Mouse (Mus musculus) megakaryocyte, adult 5-6 weeks (primary cell): ENCODE results near the gene Aipl1. TPM values are rescaled to one million over a fixed set of nuclear protein-coding genes. Genes with fewer than 3 reads are reported as not detected.

Experiments used
- ATAC-seq: 2 replicates; pipeline ENCODE4 v1.8.0; 2016; ENCODE audit warnings: mild to moderate bottlenecking, inconsistent platforms; ENCODE audit not compliant: poor library complexity, severe bottlenecking
- total RNA-seq, 2 experiments: library from RNA; stranded (forward) in 1 of 2; stranded (reverse) in 1 of 2; fragments of 153-499, 151-499 nt in 1 of 2; fragments of 221-1000, 200-1000 nt in 1 of 2; gene quantifications; 2 replicates each; pipeline versions ENCODE4 v1.2.3 to v1.2.4; 2015 to 2017

Gene Aipl1
- 0.29 and 0.93 TPM in 2 replicates for total RNA-seq (2015)
- 0.37 and 0.77 TPM in 2 replicates for total RNA-seq (2017)

DNA sequence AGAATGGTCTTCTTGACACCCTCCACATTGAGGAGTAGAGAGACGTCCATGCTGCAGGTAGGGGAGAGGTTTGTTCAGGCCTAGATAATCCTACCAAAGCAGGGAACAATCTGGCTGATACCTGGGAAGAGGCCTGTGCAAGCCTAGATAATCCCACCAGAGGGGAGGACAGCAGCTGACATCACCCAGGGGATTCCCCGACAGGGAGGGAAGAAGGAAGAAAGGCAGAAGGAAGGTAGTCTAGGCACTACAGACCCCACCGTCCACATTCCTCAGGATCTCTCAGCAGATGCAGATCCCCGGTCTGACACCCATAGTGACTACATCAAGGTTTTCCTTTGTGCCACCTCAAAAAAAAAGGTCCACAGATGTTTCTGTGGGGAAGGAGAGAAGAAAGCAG lies at the start of gene Aipl1:
TSS of gene Aipl1 (minus strand) at position 101 of the 400 bp plus-strand sequence.
- ATAC-seq: no peak

DNA sequence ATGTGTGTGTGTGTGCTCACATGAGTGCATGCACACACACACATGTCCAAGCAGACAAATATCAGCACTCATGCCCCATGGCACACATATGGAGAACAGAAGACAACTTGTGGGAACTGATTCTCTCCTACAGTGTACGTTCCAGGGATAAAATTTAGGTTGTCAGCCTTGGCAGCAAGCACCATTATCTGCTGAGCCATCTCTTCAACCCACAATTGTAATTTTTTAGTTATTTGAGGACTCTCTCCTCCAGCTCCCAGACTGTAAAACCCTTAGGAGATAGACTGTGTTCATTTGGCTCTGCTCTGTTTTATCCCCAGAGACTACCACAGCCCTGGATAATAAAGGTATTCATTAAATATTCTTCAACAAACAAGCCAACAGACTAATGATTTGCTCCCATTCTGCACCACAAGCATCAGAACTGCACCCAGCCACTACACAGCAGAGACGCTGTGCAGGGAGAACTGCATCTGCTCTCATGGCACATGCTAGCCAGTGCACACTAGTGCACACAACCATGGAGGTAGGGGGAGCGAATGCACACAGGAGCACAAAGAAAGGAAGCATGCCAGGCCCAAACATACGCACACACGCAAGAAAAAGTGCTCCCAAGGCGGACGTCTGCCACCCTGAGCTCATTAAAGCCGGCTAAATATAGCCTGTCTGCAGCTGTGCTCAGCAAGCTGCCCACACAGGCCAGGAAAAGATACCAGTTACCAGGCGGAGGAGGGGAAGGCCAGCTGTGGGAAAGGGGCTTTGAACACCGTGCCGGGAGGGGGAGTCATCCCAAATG lies 49.1 kb upstream of the Aipl1 start:
- ATAC-seq: no peak

DNA sequence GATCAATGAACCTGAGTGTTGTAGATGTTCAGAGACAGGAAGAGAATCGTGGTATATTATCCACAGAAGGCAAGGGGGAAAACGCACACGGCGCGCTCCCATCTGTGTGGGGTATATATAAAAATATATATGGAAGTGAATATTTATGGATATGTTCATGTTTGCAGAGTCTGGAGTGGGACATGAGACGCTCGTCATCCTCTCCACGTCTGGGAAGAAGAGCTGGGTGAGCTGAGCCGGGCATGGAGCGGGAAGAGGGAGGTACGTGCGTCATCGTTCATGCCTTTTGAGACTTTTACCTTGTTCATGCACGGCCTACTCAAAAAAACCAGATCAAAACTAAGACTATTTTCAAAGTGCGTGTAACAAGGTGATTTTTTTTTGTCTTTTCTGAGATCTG lies 47.0 kb upstream of the Aipl1 start:
- no peak for ATAC-seq

DNA sequence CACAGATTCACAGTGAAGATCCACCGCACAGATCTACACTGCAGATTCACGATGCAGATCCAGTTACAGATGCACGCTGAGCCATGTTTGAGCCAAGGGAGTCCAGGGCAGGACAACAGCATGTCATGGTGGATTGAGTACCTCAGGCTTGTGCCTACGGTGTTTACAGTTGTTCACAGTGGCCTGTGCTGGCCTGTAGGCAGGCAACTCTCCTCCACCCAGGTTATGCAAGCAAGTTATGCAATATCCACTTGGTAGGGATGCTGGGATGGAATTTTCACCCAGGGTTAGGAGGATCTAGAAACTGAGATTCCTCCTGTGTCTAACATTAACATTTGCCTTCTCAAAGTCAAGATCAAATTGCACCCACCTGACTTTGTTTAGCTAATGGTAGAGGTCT lies 45.3 kb upstream of the Aipl1 start:
- ATAC-seq: no peak

DNA sequence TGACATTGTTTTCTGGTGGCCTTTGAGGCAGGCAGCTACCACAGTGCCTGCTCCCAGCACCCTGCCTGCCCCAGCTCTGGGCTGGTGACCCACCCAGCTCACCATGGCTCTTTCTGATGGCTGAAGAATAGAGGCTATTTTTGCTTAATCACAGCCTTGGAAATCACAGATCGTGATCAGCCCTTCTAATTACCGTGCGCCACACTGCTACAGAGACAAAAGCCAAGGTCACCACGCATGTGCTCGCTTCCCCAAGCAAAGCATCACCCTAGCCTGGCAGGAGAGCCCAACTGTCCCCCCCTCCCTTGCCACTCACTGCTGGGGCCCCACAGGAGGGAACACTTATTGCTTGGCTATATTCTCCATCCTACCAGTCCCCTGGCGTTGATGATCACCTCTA lies 43.2 kb upstream of the Aipl1 start:
- no peak for ATAC-seq

DNA sequence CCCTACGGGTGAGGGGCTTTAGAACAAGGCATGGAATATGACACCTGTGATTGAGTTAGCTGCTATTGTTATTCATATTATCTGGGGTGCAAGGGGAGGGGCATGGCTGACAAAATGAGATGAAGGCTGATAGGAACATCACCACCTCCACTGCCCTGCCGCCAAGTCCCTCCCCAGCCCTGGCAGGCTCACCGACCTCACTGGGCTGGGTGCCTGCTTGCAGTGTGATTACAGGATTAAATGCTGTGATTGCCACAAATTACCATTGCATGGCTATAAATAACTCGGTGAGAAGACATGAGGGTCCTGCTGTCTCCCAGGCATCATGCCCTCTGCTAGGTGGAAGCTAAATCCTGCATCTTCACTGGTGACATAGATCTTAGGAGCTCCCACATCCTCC lies 41.3 kb upstream of the Aipl1 start:
- ATAC-seq: no peak

DNA sequence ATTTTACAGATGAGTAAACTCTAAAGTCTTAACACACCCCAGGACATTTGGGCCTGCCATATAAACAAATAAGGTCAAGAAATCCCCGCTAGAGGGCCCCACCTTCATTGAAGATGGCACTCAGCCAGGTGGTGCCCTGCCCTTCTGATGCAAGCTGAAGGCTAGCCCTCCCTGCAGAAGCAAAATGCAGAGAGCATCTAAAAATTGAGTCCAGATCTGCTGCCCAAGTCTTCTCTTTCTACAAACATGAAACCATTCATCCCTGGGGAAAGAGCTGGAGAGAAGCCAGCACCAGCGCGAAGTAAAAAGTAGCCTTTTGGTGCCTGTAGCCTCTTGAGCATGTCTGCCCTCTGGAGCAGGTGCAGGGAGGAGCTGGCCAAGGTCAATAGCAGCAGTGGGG lies 40.7 kb upstream of the Aipl1 start:
- no peak for ATAC-seq

DNA sequence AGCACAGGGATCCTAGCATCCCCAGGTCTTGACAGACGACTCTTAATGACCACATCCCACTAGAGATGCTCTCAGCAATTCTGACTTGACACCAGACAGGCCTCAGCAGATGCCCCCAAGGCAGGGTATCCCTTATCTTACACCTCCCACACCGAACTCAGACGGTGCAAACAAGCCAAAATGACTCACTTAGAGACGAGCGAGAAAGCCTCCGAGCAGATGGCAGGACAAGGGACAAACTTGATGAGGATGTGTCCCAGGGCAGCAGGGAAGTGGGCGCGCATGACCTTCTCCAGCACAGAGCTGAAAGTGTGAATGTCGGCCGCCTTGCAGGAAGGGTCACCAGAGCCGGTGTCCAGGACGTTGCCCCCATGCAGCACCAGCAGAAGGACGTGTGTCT lies 36.9 kb upstream of the Aipl1 start:
- no peak for ATAC-seq

DNA sequence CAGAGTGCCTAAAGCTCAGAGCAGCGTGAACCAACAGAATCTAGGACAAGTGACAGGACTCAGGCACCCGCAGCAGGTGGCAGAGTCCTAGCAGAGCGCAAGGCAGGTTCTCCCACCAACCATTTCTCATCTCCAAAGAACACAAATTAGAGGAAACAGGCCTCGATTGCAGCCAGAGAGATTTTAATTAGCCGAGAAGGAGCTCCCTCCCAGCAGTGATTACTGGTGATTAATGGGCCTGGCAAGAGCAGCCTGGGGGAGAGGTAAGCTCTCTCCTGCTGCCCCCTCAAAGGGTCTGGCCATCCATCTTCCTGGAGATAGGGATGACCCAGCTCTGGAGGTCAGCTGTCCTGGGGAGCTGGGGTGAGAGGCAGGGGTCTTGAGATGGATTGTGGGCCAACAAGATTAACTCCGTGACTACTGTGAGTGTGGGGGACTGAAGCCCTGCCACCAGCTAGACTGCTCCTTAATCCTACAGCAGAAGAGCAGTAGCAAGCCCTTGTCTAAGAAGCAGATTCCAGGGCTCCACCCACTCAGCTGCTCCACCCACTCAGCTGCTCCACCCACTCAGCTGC lies 35.1 kb upstream of the Aipl1 start:
- ATAC-seq: no peak

DNA sequence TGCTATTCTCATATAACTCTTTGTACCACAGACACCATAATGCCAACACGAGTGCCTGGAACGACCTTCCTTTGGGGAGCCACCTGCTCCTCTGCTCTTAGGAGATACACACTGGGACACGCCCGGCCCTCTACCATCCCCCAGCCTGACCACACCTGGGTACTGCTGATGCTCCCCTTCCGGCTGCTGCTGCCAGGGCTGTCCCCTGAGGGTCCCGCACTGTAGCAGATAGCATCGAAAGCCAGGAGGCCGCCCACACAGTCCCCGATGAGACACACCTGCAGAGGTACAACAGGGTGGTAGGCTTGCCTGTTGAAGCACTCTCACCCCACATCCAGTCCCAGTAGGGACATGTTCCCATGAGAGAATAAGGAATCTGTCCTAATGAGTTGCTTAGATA lies 33.4 kb upstream of the Aipl1 start:
- no peak for ATAC-seq

DNA sequence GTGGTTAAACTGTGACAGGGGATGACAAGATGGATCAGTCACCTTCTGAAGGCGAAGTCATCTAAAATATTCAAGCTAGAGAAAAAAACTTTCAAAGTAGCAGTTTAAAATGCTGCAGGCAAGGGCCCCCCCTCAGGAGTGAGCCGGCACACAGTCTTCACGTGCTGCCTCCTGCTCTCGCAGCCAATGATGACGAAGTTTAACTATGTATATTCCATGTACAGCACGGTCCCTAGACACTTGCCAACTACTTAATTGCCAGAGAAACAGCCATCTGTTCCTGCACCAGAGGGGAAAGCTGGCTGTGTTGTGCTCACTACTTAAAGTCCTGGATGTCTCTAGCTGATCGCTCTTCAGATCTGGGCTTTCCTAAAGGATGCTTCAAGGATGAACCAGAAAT lies 30.7 kb upstream of the Aipl1 start:
- ATAC-seq: no peak

DNA sequence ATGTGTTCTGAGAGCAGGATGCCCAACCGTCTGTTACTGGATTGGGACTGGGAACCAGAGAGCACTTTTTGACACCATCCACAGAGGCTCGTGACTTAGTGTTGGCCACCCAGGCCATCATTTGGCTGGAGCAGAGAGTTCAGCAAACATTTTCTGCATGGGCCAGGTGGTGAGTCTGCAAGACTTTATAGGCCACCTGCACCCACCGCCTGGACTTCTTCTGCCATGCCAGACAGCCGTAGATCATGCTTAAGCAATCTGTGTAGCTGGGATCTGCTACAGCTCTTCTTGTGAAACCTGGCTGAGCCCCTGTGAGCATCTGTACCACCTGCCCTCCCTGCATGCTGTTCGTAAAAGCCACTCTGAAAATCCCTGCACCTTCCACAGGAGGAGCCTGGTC lies 30.0 kb upstream of the Aipl1 start:
- ATAC-seq: no peak

DNA sequence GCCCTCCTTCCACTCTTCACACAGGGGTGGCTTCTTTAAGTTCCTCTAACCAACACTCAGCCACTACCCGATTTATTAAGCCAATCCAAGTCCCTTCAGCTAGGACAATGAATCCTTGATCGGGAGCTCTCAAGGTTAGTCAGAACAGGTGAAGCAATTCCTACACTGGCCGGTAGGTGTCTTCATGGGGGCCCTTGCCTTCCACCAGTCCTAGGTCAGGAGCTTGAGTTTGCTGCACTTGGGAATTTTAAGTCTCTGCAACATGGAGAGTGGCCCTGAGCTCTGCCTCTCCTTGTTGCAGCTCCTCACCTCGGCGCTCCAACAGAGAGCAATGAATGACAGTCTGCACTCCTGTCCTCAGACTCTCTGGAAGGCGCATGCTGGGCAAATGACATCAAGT lies 29.0 kb upstream of the Aipl1 start:
- ATAC-seq: no peak

DNA sequence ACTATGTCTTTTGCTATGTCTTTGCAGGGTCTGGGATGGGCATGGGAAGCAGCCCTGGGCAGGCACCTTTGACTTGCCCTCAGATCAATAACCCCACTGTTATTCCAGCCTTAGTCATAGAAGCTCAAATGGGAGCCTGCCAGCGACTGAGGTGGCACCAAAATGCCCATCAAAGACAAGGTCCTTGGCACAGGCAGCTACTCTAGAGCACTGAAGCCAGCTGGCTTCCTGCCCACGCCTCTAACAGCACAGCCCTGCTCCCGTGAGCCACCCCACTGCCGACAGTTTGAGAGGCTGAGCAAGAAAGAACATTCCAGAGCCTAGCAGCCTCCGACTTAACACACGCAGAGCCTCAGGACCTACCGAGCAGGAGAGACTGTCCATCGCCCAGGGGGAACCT lies 27.8 kb upstream of the Aipl1 start:
- ATAC-seq: no peak

DNA sequence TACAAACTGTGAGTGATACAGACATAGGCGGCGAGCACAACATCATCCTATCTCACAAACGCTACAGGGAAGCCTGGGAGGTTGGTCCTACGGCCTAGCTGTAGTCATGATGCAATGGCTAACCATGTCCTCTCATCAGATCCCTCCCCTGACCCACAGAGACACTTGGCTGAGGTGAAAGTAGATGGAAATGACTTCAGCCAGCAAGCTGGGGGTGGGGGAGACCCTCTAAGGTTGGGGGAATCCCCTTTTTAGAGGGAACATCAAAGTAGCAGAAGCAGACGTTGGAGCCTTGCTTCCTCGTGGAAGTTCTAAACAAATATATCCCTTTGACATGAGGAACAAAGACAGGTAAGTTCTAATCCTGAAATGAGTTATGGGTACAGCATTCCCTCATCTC lies 27.1 kb upstream of the Aipl1 start:
- no peak for ATAC-seq

DNA sequence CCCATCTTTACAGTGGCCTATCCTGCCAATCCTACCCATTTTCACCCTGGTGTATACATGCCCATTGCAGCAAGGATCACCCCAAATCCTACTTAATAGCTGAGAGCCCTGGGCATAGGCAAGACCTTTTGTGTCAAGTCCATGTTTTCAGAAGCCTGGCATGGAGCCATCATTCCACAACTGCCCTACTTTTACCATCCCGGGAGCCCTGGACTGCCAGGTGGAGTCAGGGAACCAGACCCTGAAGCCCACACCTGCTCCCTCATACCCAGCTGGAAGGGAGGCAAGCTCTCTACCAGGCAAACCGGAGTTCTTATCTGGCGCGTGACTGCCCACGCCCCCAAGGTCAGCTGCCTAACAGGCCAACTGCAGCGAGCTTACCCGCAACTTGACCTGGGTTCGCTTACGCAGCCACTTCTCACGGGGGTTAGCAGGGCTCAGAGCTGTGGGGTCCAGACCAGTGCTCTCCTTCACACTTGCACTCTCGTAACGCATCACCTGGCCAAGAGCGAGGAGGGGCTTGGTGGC lies 23.8 kb upstream of the Aipl1 start:
- no peak for ATAC-seq

DNA sequence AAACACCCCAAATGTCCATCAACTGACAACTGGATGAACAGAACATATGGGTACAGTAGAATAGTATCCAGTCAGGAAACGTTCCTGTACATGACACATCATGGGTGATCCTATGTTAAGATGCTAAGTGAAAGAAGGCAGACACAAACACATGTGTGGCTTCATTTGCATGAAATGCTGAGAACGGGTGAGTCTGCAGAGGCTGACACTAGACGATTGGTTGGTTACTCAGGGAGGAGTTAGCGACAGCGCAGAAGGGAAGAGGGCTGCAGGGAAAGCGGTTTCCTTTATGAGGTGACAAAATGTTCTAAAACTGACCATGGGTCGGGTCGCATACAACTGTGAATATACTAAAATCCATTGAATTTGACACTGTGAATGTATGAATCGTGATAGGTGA lies 23.1 kb upstream of the Aipl1 start:
- no peak for ATAC-seq

DNA sequence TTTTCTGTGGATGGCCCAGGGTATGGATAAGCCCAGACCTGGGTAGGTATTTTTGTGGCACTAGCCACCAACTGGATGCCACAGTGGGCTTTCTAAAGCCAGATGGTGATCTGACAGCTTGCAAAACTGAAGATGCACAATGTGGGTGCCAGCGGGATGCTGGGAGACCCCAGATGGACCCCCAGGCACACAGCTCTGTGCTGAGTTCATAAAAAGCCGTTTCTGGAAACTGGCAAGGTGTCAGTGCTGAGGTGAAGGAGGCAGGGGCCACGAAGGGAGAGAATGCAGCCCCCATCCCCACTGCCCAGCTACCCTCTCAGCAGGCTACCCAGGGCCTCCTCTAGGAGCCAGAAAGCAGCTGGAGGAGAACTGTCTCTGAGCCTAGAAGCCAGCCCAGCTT lies 19.9 kb upstream of the Aipl1 start:
- ATAC-seq: no peak

DNA sequence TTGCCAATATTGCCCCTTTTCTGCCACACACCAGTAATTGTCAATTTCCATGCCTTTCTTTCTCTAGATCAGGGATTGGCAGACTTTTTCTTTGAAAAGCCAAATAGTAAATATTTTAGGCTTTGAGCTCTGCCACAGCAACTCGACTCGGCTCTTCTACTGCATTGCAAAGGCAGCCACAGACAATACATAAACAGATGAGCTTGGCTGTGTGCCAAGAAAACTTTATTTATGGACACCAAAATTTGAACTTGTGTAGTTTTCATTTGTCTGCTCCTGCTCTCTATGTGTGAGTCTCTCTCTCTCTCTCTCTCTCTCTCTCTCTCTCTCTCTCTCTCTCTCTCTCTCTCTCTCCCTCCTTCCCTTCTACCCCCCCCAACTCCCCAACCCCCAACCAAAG lies 17.9 kb upstream of the Aipl1 start:
- ATAC-seq: no peak

DNA sequence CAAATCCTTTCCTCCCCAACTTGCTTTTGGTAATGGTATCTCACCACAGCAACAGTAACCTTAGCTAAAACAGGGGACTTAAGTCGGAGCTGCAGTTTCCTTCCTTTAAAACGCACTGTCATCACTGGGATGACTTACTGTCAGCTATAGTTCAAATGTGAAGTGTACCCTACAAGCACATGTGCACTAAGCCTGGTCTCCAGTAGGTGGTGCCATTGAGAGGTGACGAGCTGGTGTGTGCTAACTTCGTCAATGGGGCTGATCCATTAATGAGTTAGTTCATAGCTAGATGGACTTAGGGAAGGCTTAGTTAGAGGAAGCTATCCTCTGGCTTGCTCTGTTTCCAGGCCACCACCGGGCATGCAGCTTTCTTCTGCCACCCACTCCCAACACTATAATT lies 15.3 kb upstream of the Aipl1 start:
- peak; percentile 91 for ATAC-seq

DNA sequence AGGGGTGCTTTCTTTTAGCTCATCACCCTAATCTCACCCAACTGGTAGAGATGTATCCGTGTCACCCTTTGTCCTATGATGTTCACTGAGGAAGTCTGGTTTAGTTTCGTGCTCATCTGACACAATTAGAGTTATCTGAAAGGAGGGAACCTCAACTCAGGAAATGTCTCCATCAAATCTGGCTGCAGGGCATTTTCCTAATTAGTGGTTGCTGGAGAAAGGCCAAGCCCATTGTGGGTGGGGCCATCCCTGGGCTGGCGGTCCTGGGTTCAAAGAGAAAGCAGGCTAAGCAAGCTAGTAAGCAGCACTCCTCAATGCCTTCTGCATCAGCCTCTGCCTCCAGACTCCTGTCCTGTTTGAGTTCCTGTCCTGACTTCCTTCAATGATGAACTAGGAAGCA lies 14.9 kb upstream of the Aipl1 start:
- ATAC-seq: peak; percentile 30; the same call in 1 of the 2 replicates
